Mouse (Mus musculus) left cerebral cortex, adult 8-10 months (tissue): Measurements from ENCODE around the gene Acat2. TPM values are rescaled to one million over a fixed set of nuclear protein-coding genes. Genes with fewer than 3 reads are reported as not detected.
"Not testable (repeated sequence)": the region's sequence is repeated elsewhere in the genome, so short reads cannot be mapped to it uniquely, and the experiment has no call there.

ENCODE experiments used
- DNase-seq, 2 experiments: peaks; one replicate each; pipeline ENCODE4 v3.0.0; 2022; ENCODE audit warnings: low spot score in 2 of 2
- total RNA-seq, 4 experiments: library from RNA; stranded (reverse); gene quantifications; 2 replicates each; pipeline ENCODE4 v1.2.4; 2022

Acat2 gene
- total RNA-seq, 4 experiments from 2014 or later = 66.3 to 83.6 (median 76.6) TPM

- DNase-seq = no peak
Observed at GRCm38 (mm10) chr17:12909361-12910280, 50.9 kb downstream of the Acat2 start, which contains the start of gene Pnldc1. TSS of gene Pnldc1 (minus strand) at chr17:12910230.

GRCm38 (mm10) chr17:12906436-12906835 is 54.1 kb downstream of the Acat2 start:
- no peak for DNase-seq

GRCm38 (mm10) chr17:12905810-12906209 is 54.7 kb downstream of the Acat2 start:
- no peak for DNase-seq

- no peak for DNase-seq
Observed at GRCm38 (mm10) chr17:12904349-12904748, 56.2 kb downstream of the Acat2 start.

- DNase-seq = no peak
Observed at GRCm38 (mm10) chr17:12903372-12904333, 56.9 kb downstream of the Acat2 start.

- no peak for DNase-seq
Observed at GRCm38 (mm10) chr17:12902291-12902690, 58.3 kb downstream of the Acat2 start.

- not testable (repeated sequence) for DNase-seq
Observed at GRCm38 (mm10) chr17:12898607-12899006, 61.9 kb downstream of the Acat2 start.

GRCm38 (mm10) chr17:12897674-12898073 is 62.9 kb downstream of the Acat2 start:
- no peak for DNase-seq

Other genes with a start within 250 kb of the Acat2 start
- 10 to 100 TPM; 26.6 to 27.7 (median 27.2) TPM for gene Igf2r, start 191.1 kb downstream of the Acat2 start, total RNA-seq
- 10 to 100 TPM; 27.0 to 33.2 (median 27.9) TPM for gene Mas1, start 92.6 kb downstream of the Acat2 start, total RNA-seq
- gene Mrgprh, start 84.7 kb downstream of the Acat2 start, total RNA-seq = under 1 TPM in 3 of 4 experiments, not detected in 1; 0.33 to 0.68 (median 0.39) TPM
- gene Pnldc1, start 50.5 kb downstream of the Acat2 start, total RNA-seq = 1 to 10 TPM; 1.5 to 2.9 (median 2.0) TPM
- 100 to 1,000 TPM; 209 to 229 (median 211) TPM for gene Tcp1, start 45.0 kb downstream of the Acat2 start, total RNA-seq
- 10 to 100 TPM; 54.3 to 65.1 (median 61.2) TPM for gene Mrpl18, start 44.4 kb downstream of the Acat2 start, total RNA-seq
- gene Acat3, start 20.1 kb downstream of the Acat2 start, total RNA-seq = 1 to 10 TPM; 5.4 to 6.9 (median 6.2) TPM
- gene Wtap, start 33.4 kb upstream of the Acat2 start, total RNA-seq = 10 to 100 TPM; 51.8 to 58.0 (median 54.8) TPM
- gene Sod2, start 46.1 kb upstream of the Acat2 start, total RNA-seq = 100 to 1,000 TPM; 253 to 266 (median 261) TPM
- under 1 TPM in 1 of 4 experiments, not detected in 3; 0.42 TPM for gene Gpr31b, start 91.5 kb upstream of the Acat2 start, total RNA-seq
- gene Tcp10b, start 100.4 kb upstream of the Acat2 start, total RNA-seq = under 1 TPM; 0.34 to 0.93 (median 0.69) TPM
- gene Unc93a, start 171.1 kb upstream of the Acat2 start, total RNA-seq = under 1 TPM in 1 of 4 experiments, not detected in 3; 0.17 TPM